Mouse (Mus musculus) embryo, embryonic 9.5 days (tissue): ENCODE measurements around the gene Tpx2.

Experiments
- DNase-seq: peaks from one replicate; pipeline ENCODE4 v3.0.0-alpha.2; 2017; ENCODE audit errors: extremely low spot score

Gene Tpx2

GRCm38 (mm10) chr2:152862638-152863037 lies 14.9 kb downstream of the Tpx2 start:
- no peak for DNase-seq

GRCm38 (mm10) chr2:152863346-152863745 lies 15.6 kb downstream of the Tpx2 start:
- no peak for DNase-seq

- no peak for DNase-seq
Observed at GRCm38 (mm10) chr2:152878239-152878638, 30.5 kb downstream of the Tpx2 start.

GRCm38 (mm10) chr2:152880898-152881297 lies 33.1 kb downstream of the Tpx2 start:
- DNase-seq = no peak

- DNase-seq = no peak
Observed at GRCm38 (mm10) chr2:152884101-152884645, 36.4 kb downstream of the Tpx2 start.

GRCm38 (mm10) chr2:152887230-152887629 lies 39.5 kb downstream of the Tpx2 start:
- DNase-seq = no peak

- no peak for DNase-seq
Observed at GRCm38 (mm10) chr2:152888774-152889173, 41.0 kb downstream of the Tpx2 start.

GRCm38 (mm10) chr2:152895834-152896233 lies 48.1 kb downstream of the Tpx2 start:
- no peak for DNase-seq

- no peak for DNase-seq
Observed at GRCm38 (mm10) chr2:152896926-152897325, 49.2 kb downstream of the Tpx2 start.

GRCm38 (mm10) chr2:152899011-152899410 lies 51.2 kb downstream of the Tpx2 start:
- DNase-seq = no peak

GRCm38 (mm10) chr2:152901296-152901695 lies 53.5 kb downstream of the Tpx2 start:
- DNase-seq = no peak

GRCm38 (mm10) chr2:152902658-152903057 lies 54.9 kb downstream of the Tpx2 start:
- no peak for DNase-seq

- DNase-seq = no peak
Observed at GRCm38 (mm10) chr2:152903586-152903985, 55.8 kb downstream of the Tpx2 start.

- DNase-seq = no peak
Observed at GRCm38 (mm10) chr2:152904127-152904643, 56.4 kb downstream of the Tpx2 start.

- DNase-seq = no peak
Observed at GRCm38 (mm10) chr2:152905036-152905829, 57.5 kb downstream of the Tpx2 start.

GRCm38 (mm10) chr2:152906274-152907037 lies 58.7 kb downstream of the Tpx2 start:
- no peak for DNase-seq

- no peak for DNase-seq
Observed at GRCm38 (mm10) chr2:152907114-152907943, 59.6 kb downstream of the Tpx2 start.

- DNase-seq = no peak
Observed at GRCm38 (mm10) chr2:152909848-152910247, 62.1 kb downstream of the Tpx2 start.

- no peak for DNase-seq
Observed at GRCm38 (mm10) chr2:152911031-152911430, 63.3 kb downstream of the Tpx2 start, which contains the start of gene Mylk2. Gene Mylk2, plus strand, starts transcription at chr2:152911352.

- DNase-seq = no peak
Observed at GRCm38 (mm10) chr2:152911432-152911831, 63.7 kb downstream of the Tpx2 start.

- no peak for DNase-seq
Observed at GRCm38 (mm10) chr2:152913471-152913870, 65.7 kb downstream of the Tpx2 start.
